Mouse (Mus musculus) midbrain, embryonic 11.5 days (tissue): Measurements from ENCODE around the gene Kif3c. TPM values are rescaled to one million over a fixed set of nuclear protein-coding genes. Genes with fewer than 3 reads are reported as not detected.
A peak's percentile ranks its signal among the peaks of the same experiment; 100 is the strongest.

Source experiments
- ATAC-seq: fragments of 200-750 bp; cut with Nextera tagmentation; 2 replicates; pipeline ENCODE4 v1.8.0; 2017; ENCODE audit warnings: moderate TSS enrichment, moderate library complexity; ENCODE audit not compliant: low FRiP score
- DNase-seq: peaks from one replicate; pipeline ENCODE4 v3.0.0; 2015; ENCODE audit warnings: low spot score; ENCODE audit errors: missing footprints
- H3K27ac ChIP-seq: fragments of 300-500 bp; sonication (generic); 2 replicates; pipeline ENCODE4 v1.5.1; 2014; ENCODE audit warnings: low read depth, low read length
- H3K27me3 ChIP-seq: fragments of 300-500 bp; sonication (generic); 2 replicates; pipeline ENCODE4 v1.6.1; 2014; ENCODE audit warnings: mild to moderate bottlenecking, low read length, moderate library complexity, mixed read lengths; ENCODE audit not compliant: control insufficient read depth, insufficient read depth
- H3K36me3 ChIP-seq: fragments of 300-500 bp; sonication (generic); 2 replicates; pipeline ENCODE4 v1.6.1; 2014; ENCODE audit warnings: mild to moderate bottlenecking, low read length, moderate library complexity, mixed read lengths; ENCODE audit not compliant: control insufficient read depth, insufficient read depth
- H3K4me1 ChIP-seq: fragments of 300-500 bp; sonication (generic); 2 replicates; pipeline ENCODE4 v1.6.1; 2014; ENCODE audit warnings: low read length; ENCODE audit not compliant: control insufficient read depth, insufficient read depth
- H3K4me2 ChIP-seq: fragments of 300-500 bp; sonication (generic); 2 replicates; pipeline ENCODE4 v1.6.1; 2014; ENCODE audit warnings: mild to moderate bottlenecking, moderate library complexity
- H3K4me3 ChIP-seq: fragments of 300-500 bp; sonication (generic); 2 replicates; pipeline ENCODE4 v1.5.1; 2014; ENCODE audit warnings: low read depth, low read length
- H3K9ac ChIP-seq: fragments of 300-500 bp; sonication (generic); 2 replicates; pipeline ENCODE4 v1.6.1; 2014; ENCODE audit warnings: low read length
- H3K9me3 ChIP-seq: fragments of 300-500 bp; sonication (generic); 2 replicates; pipeline ENCODE4 v1.6.1; 2016; ENCODE audit warnings: low read length; ENCODE audit not compliant: control insufficient read depth
- WGBS: fragments of 180-500 bp; shearing (Covaris S2); extraction: QIAGEN DNeasy Blood & Tissue Kit; methylation state at CpG from one replicate; pipeline ENCODE4 v1.1.7; 2014; 5-methylcytosine and 5-hydroxymethylcytosine counted together
- polyA plus RNA-seq: library from polyadenylated mRNA; unstranded; fragments of >200 nt; fragmentation: Nextera tagmentation; extraction: Ambion mirVana; gene quantifications from 2 replicates; pipeline ENCODE4 v1.2.1, GENCODE M21; 2014

The Kif3c gene
- polyA plus RNA-seq, 1 experiment from 2014 or later: 25.7 TPM

DNA sequence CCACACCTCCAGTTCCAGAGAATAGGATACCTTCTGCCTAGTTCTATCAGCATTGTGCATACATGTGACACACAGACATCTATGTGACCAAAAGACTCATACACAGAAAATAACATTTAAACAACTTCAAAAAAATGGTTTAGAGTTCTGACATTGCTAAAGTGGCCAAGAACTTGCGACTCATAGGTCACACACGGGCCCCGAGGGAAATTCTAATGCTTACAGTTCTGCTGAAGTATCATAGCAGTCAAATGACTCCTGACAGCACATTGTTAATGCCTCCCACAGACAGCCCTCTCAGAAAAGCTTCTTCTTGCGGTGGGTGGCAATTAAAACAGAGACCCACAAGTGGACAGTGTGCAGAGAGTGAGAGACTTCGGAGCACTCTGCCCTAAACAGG is 19.9 kb upstream of the Kif3c start:
- no peak for ATAC-seq
- Histone ChIP-seq H3K9ac (no peak overlapping the region), H3K4me2 (no peak overlapping the region), H3K27me3 (no peaks in the 10 kb centered on the region), H3K4me1 (no peaks in the 10 kb centered on the region), H3K9me3 (no peaks in the 10 kb centered on the region), H3K36me3 (no peaks in the 10 kb centered on the region), H3K4me3 (no peak overlapping the region), H3K27ac (no peak overlapping the region)
- 89% methylated on average over 5 of the region's 5 CpGs for WGBS
- no peak for DNase-seq

DNA sequence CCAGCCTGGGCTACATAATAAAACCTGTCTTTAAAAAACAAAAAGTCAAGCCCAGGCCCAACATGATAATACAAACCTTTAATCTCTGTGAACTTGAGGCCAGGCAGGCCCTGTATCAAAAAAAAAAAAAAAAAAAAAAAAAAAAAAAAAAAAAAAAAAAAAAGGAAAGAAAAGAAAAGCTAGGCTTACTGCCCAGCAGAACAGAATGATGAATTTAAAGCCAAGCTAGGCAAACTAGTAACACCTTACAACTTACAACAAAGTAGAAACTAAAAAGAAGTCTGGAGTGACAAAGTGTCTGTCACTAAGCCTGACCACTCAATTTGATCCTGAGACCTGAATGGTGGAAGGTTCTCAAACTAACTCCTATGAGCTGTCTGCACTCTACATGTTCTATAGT is 17.2 kb upstream of the Kif3c start:
- DNase-seq (no peak), ATAC-seq (no peak)
- Histone ChIP-seq H3K27me3 (no peaks in the 10 kb centered on the region), H3K4me2 (no peak overlapping the region), H3K4me3 (no peak overlapping the region), H3K36me3 (no peaks in the 10 kb centered on the region), H3K27ac (no peak overlapping the region), H3K4me1 (no peaks in the 10 kb centered on the region), H3K9ac (no peak overlapping the region), H3K9me3 (no peaks in the 10 kb centered on the region)

DNA sequence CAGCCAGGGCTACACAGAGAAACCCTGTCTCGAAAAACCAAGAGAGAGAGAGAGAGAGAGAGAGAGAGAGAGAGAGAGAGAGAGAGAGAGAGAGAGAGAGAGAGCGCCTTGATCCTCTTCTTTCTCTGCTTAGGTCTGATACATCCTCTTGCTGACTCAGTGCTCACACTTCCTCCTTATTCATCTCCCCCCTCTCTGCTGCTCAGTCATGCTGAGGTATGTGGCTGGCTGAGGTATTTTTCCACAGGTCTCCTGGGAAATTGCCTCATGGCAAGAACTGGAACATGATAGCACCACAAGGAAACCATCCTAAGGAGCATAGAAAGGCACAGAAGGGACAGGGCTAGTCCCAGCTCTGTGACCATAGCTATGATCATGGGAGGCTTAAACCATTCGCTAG is 15.5 kb upstream of the Kif3c start:
- Histone ChIP-seq H3K36me3 (no peaks in the 10 kb centered on the region), H3K4me1 (no peaks in the 10 kb centered on the region), H3K27me3 (no peaks in the 10 kb centered on the region; the same call in 1 of the 2 replicates), H3K9me3 (no peaks in the 10 kb centered on the region), H3K4me2 (no peak overlapping the region), H3K4me3 (no peak overlapping the region), H3K9ac (no peak overlapping the region), H3K27ac (no peak overlapping the region)
- 80% methylated on average over 3 of the region's 3 CpGs for WGBS
- ATAC-seq (no peak), DNase-seq (no peak)

DNA sequence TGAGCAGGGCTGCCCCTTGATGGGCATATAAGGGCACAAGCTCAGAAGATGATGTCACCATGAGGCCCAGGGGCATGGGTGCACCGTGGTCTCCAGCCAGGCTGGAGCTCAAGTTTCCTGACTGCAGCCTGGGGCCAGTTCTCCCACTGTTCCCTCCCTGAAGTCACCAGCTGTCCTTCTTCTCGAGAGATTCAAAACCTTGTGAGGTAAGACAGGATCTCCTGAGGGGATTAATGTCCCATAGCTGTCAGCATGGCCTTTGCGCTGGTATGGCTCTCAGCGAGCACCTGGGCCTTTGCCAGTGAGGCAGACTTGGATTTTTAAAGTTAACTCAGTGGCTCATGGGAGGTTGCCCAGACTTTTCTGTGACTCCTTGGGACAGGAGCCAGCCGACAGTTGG is 14.8 kb upstream of the Kif3c start:
- Histone ChIP-seq H3K9me3 (no peaks in the 10 kb centered on the region), H3K4me1 (no peaks in the 10 kb centered on the region), H3K36me3 (no peaks in the 10 kb centered on the region), H3K4me3 (no peak overlapping the region), H3K9ac (no peak overlapping the region), H3K4me2 (no peak overlapping the region), H3K27ac (no peak overlapping the region), H3K27me3 (no peaks in the 10 kb centered on the region; the same call in 1 of the 2 replicates)
- WGBS: 86% methylated on average over 5 of the region's 5 CpGs
- no peak for DNase-seq
- ATAC-seq: no peak

DNA sequence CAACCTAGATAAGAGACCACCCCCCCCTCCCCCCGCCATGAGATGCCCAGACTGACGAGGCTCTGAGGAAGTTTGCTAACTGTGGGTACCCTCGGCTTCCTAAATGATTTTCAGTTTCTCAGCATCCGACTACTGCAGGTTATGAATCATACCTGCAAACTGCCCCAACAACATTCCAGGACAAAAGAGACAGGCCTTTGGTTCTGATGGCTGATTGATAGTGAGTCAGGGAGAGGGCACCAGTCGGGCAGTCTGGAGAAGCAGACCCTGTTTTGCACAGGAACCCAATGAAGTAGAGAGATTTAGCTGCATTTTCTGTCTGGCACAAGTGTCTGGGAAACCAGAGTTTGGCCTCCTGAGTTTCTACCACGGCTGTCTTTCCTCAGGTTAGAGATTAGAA is 12.7 kb upstream of the Kif3c start:
- Histone ChIP-seq H3K4me1 (no peaks in the 10 kb centered on the region), H3K4me3 (no peak overlapping the region), H3K9ac (no peak overlapping the region), H3K9me3 (no peaks in the 10 kb centered on the region), H3K27me3 (no peaks in the 10 kb centered on the region; the same call in 1 of the 2 replicates), H3K36me3 (no peaks in the 10 kb centered on the region), H3K27ac (no peak overlapping the region), H3K4me2 (no peak overlapping the region)
- WGBS: 86% methylated on average over 6 of the region's 6 CpGs
- DNase-seq: no peak
- ATAC-seq: no peak

DNA sequence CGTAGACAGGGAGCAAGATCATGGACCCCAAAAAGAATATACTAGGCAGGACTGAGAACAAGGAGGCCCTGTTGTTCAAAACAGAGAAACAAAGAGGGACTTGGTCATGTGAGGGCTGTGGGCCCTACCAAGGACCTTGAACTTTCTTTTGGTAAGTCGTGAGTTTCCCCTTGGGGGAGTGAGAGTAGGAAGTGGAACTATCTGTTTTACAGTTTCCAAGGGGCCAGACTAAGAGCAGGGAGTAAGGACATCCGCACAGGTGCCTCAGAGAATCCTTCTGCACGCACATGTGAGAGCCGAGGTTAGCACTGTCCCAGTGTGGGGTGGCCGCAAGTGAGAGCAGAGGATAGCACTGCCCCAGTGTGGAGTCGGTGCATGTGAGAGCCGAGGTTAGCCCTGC is 9.9 kb upstream of the Kif3c start:
- no peaks in the 10 kb centered on the region for H3K36me3 ChIP-seq
- H3K27ac ChIP-seq: no peak overlapping the region
- no peaks in the 10 kb centered on the region; the same call in 1 of the 2 replicates for H3K27me3 ChIP-seq
- H3K4me1 ChIP-seq: no peaks in the 10 kb centered on the region
- no peak overlapping the region for H3K9ac ChIP-seq
- no peak overlapping the region for H3K4me2 ChIP-seq
- WGBS: 86% methylated on average over 8 of the region's 8 CpGs
- ATAC-seq (no peak), DNase-seq (peak; percentile 71)
- H3K9me3 ChIP-seq: no peaks in the 10 kb centered on the region
- H3K4me3 ChIP-seq: no peak overlapping the region

DNA sequence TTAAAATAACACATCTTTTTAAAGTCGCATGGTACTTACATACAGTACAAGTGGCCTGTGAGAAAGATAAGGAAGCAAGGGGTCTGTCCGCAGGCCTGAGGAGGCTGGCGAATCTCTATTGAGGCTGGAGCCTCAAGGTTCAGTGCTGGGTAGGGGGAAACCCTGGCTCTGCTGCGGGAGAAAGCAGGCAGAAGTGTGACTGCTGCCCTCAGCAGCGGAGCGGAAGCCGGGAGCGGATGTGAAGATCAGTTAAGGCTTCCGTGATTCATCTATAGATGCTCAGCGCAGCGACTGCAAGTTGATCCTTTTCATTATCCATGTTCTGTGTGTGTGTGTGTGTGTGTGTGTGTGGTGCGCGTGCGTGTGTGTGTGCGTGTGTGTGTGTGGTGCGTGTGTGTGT is 8.1 kb upstream of the Kif3c start:
- Histone ChIP-seq H3K27me3 (no peaks in the 10 kb centered on the region; the same call in 1 of the 2 replicates), H3K4me3 (no peak overlapping the region), H3K27ac (no peak overlapping the region), H3K4me1 (no peaks in the 10 kb centered on the region), H3K9me3 (no peaks in the 10 kb centered on the region), H3K36me3 (no peaks in the 10 kb centered on the region), H3K4me2 (no peak overlapping the region), H3K9ac (no peak overlapping the region)
- WGBS: 64% methylated on average over 16 of the region's 16 CpGs
- ATAC-seq: no peak
- DNase-seq: peak; percentile 77

DNA sequence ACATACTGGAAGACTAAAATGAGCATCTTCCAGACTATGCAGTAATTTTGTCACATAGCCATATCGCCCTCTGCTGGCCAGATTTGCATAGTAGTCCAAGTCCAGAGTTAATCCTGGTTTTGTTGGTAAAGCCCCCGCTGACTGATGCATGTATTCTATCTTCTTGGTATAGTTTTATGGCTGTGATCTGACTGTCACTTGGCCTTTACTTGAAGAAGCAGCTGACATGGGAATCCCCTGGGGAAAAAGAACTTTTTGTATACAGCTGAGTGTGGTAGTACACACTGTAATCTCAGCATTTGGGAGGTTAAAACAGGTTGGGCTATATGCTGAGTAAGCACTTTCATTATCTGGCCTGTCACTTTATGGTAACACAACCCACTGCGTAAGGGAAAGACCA is 5.6 kb upstream of the Kif3c start:
- no peaks in the 10 kb centered on the region for H3K4me1 ChIP-seq
- no peak overlapping the region for H3K4me2 ChIP-seq
- DNase-seq (peak; percentile 97), ATAC-seq (peak; percentile 28; the same call in 1 of the 2 replicates)
- H3K9ac ChIP-seq: no peak overlapping the region
- H3K27me3 ChIP-seq: no peaks in the 10 kb centered on the region
- 22% methylated on average over 3 of the region's 3 CpGs for WGBS
- H3K9me3 ChIP-seq: no peaks in the 10 kb centered on the region
- H3K27ac ChIP-seq: no peak overlapping the region
- H3K4me3 ChIP-seq: no peak overlapping the region
- H3K36me3 ChIP-seq: no peaks in the 10 kb centered on the region

DNA sequence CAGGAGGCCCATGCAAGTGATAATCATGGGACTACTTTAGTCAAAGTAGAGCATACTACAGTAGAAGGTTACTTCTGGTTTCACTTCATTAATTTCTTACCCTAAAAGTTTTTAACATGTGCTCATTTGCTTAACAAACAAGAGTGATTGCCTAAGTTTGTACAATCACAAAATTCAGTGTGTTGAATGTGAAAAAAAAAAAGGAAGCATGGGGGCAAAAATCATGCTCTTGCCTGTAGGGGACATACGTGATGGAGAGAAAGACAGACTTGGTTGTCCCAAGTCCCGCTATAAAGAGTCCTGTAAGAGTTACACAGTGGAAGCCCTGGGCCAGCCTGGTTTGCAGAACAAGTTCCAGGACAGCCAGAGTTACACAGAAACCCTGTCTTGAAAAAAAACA is 4.9 kb upstream of the Kif3c start:
- Histone ChIP-seq H3K4me3 (no peak overlapping the region), H3K9me3 (no peaks in the 10 kb centered on the region), H3K27me3 (no peaks in the 10 kb centered on the region), H3K4me2 (no peak overlapping the region), H3K4me1 (no peaks in the 10 kb centered on the region), H3K36me3 (no peaks in the 10 kb centered on the region), H3K27ac (no peak overlapping the region), H3K9ac (no peak overlapping the region)
- DNase-seq (peak; percentile 71), ATAC-seq (no peak)
- 86% methylated on average over 2 of the region's 2 CpGs for WGBS

DNA sequence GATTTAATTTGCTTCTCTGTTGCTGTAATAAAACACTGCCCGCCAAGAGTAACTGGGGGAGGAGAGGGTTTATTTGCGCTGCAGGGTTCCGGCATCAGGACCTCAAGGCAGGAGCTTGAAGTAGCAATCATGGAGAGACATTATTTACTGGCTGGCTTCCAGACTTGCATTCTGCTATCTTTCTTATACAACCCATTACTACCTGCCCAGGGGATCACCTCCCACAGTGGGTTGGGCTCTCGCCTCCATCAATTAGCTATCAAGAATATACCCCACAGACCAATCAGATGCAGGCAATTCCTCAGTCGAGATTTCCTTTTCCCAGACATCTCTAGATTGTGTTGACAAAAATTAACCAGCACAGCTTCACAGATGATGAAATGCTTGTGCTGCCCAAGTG is 856 bp upstream of the Kif3c start:
- Histone ChIP-seq H3K27me3 (no peaks in the 10 kb centered on the region), H3K36me3 (peaks cover 11% of the 10 kb centered on the region), H3K4me1 (peaks cover 17% of the 10 kb centered on the region), H3K4me3 (no peak overlapping the region), H3K27ac (no peak overlapping the region; the same call in 1 of the 2 replicates), H3K4me2 (no peak overlapping the region), H3K9ac (no peak overlapping the region), H3K9me3 (no peaks in the 10 kb centered on the region; the same call in 1 of the 2 replicates)
- ATAC-seq (no peak), DNase-seq (no peak)
- 93% methylated on average over 5 of the region's 5 CpGs for WGBS
